Mouse (Mus musculus) spleen, postnatal 36 days (tissue): ENCODE results near the gene Olfr1173.

Experiments used
- DNase-seq, 2 experiments: peaks; one replicate each; pipeline ENCODE4 v3.0.0; 2022; ENCODE audit warnings: low spot score in 2 of 2, mixed read lengths in 1 of 2

The Olfr1173 gene

DNA sequence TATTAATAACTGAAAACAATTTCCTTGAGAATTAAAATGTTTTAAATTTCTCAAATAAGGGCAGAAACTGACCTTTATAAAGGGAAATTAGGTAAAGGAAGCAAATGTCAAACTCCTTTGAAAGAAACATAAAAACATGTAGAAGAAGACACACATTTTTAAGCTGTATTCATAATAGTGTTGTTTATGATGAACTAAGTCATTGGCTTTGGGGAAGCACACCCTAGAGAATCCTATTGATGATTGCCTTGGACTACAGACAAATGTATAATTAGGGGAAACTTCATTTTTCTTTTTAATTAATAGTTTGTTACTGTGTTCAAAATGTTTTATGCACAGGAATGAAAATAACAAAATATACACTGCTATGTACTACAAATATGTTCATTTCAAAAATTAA is at the start of gene Olfr1173:
TSS of gene Olfr1173 (minus strand) at position 101 of the 400 bp plus-strand sequence.
- DNase-seq = no peak

DNA sequence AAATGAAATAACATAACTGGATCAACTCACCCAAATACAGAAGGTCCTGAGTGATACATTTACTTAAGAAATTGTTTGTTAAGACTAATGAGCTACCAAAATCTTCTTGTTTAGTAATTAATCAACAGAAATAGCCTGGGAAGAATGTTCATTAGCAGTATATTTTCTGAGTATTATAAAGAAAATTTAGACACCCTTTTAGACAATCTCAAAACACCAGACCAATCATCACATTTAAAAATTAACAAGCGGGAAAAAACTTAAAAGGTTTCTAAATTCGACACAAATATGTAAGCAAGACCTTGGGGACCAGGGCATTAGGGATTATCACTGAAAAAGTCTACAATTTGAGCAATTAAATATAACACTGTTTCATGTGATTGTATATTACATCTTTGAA is 47.4 kb upstream of the Olfr1173 start, which contains the start of gene Olfr1175-ps:
TSS of gene Olfr1175-ps (minus strand) at position 101 of the 400 bp plus-strand sequence.
- no peak for DNase-seq

DNA sequence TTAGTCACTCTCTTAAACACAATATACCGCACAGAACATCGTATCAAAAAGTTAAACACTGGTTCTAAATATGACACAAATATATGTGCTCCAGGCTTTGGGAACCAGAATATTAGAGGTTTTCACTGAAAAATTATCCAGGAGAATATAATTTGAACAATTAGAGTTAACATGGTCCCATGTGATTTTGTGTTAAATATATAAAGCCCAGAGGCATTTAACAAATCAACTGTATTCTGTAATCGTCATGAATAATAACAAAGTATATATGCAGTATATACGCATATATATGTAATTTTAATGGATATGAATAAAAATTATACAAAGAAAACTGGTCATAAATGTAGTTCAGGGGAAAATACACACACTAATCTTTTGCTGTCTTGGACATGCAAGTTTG is 35.4 kb upstream of the Olfr1173 start, which contains the start of gene Olfr1174-ps:
TSS of gene Olfr1174-ps (minus strand) at position 101 of the 400 bp plus-strand sequence.
- no peak for DNase-seq

DNA sequence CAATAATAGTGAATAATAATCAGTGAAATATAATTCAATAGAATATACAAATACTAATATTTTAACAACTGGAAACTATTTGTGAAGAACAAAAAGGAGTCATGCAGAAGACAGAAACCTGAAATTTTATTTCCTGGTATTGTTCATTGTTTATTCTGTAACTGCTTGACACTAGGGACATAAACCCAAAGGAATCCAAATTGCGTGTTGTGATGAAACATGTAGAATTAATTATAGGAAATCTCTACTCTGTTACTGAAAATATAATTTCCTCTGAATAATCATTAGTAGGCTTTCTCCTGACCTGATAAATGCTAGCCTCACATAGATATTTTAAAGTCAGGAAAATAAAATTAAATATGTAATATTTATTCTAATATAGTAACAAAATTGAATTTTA is 51.4 kb downstream of the Olfr1173 start, which contains the start of gene Olfr1170:
TSS of gene Olfr1170 (minus strand) at position 101 of the 400 bp plus-strand sequence.
- no peak for DNase-seq
